ENCODE assay signal across 8 mouse cellular contexts in the genomic region with DNA sequence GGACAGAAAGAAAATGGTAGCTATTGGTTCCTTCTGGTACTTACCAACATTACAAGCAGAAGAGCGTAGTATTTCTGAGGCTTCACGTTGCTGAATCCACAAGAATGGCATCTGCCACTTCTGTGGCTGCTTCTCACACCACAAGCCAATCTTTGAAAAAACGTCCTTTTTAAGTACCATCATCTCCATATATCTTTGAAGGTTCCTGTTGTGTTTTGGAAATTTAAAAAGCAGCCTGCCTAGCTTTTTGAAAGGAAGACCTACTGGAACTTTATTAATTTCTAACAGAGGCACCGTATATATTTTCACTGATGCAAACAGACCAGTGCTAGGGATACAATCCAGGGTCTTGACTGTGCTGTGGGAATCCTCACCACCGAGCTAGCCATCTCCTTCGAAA. TPM values are rescaled to one million over a fixed set of nuclear protein-coding genes. Genes with fewer than 3 reads are reported as not detected.
DNase-seq lines count a peak whose midpoint lies in the region; ATAC-seq and TF ChIP-seq lines count a peak whose summit lies in the region.

No protein-coding gene starts in this region.

- no peaks in the 10 kb centered on the region for H3K27me3 ChIP-seq in kidney, embryonic 14.5 days (ENCODE audit: control insufficient read depth, insufficient read depth, low read length)
- no peaks in the 10 kb centered on the region for H3K27me3 ChIP-seq in hindbrain, postnatal 0 days (ENCODE audit: insufficient read depth, low read length)
- no peaks in the 10 kb centered on the region for H3K27me3 ChIP-seq in myocyte (ENCODE audit: control insufficient read depth, insufficient read depth, insufficient read length)

- H3K9me3 ChIP-seq in kidney, embryonic 14.5 days (ENCODE audit: control insufficient read depth, low read length) = no peaks in the 10 kb centered on the region
- no peaks in the 10 kb centered on the region for H3K9me3 ChIP-seq in hindbrain, postnatal 0 days (ENCODE audit: low read length)

- TF ChIP-seq CTCF in cortical plate, adult 2 months (IDR thresholded peaks at IDR 0.05; ENCODE audit: extremely low read depth, insufficient read depth, low read length) = no peak
- no peak for TF ChIP-seq CTCF in hindbrain, postnatal 0 days (IDR thresholded peaks at IDR 0.05; ENCODE audit: low read depth)

- peak overlapping the region; percentile 93 for H3K4me3 ChIP-seq in kidney, embryonic 14.5 days (ENCODE audit: low read length)
- peak overlapping the region; percentile 83; the same call in 1 of the 2 replicates for H3K4me3 ChIP-seq in cortical plate, adult 2 months (ENCODE audit: insufficient read depth, low read length)
- peak overlapping the region; percentile 81 for H3K4me3 ChIP-seq in hindbrain, postnatal 0 days (ENCODE audit: low read length)
- peak overlapping the region; percentile 92 for H3K4me3 ChIP-seq in myocyte

- peak overlapping the region; percentile 97 for H3K9ac ChIP-seq in kidney, embryonic 14.5 days (ENCODE audit: low read depth, low read length)
- peak overlapping the region; percentile 88 for H3K9ac ChIP-seq in hindbrain, postnatal 0 days (replicated peaks; ENCODE audit: low read length)

- H3ac ChIP-seq in myocyte (ENCODE audit: control insufficient read depth, insufficient read length) = no peak overlapping the region

- ATAC-seq in kidney, embryonic 14.5 days (ENCODE audit: low FRiP score, low TSS enrichment) = no peak
- ATAC-seq in hindbrain, postnatal 0 days = no peak
- no peak for ATAC-seq in erythroid progenitor cell, adult 5-6 weeks (replicated peaks; ENCODE audit: low FRiP score, poor library complexity, severe bottlenecking)

- TF ChIP-seq POLR2A in cortical plate, adult 2 months (IDR thresholded peaks at IDR 0.05; ENCODE audit: extremely low read depth, insufficient read depth, low read length) = no peak
- TF ChIP-seq POLR2A in myocyte (IDR thresholded peaks at IDR 0.05; ENCODE audit: insufficient read length, low read depth) = no peak

- 31% methylated on average over 6 of the region's 6 CpGs for WGBS in kidney, embryonic 14.5 days
- WGBS in hindbrain, postnatal 0 days = 18% methylated on average over 6 of the region's 6 CpGs

- peaks cover 34% of the 10 kb centered on the region for H3K36me3 ChIP-seq in kidney, embryonic 14.5 days (ENCODE audit: control insufficient read depth, insufficient read depth, low read length)
- H3K36me3 ChIP-seq in hindbrain, postnatal 0 days (ENCODE audit: insufficient read depth, low read length) = no peaks in the 10 kb centered on the region
- peaks cover 11% of the 10 kb centered on the region for H3K36me3 ChIP-seq in myocyte (ENCODE audit: control insufficient read depth, insufficient read depth)

- H3K79me2 ChIP-seq in myocyte (ENCODE audit: control insufficient read depth, insufficient read depth) = peaks cover 30% of the 10 kb centered on the region

- peaks cover 18% of the 10 kb centered on the region; the same call in 1 of the 2 replicates for H3K4me1 ChIP-seq in kidney, embryonic 14.5 days (ENCODE audit: control insufficient read depth, insufficient read depth, low read length)
- H3K4me1 ChIP-seq in cortical plate, adult 2 months (ENCODE audit: control insufficient read depth, insufficient read depth, low read length) = peaks cover 3% of the 10 kb centered on the region
- peaks cover 22% of the 10 kb centered on the region for H3K4me1 ChIP-seq in hindbrain, postnatal 0 days (ENCODE audit: insufficient read depth, low read length)

- no peak for DNase-seq in kidney, postnatal 4 days
- no peak for DNase-seq in hindbrain, postnatal 0 days (ENCODE audit: low spot score)
- no peak for DNase-seq in thymus, adult 18-20 months
- DNase-seq in lung, adult 18-20 months = no peak

- peak overlapping the region; percentile 72 for H3K4me2 ChIP-seq in kidney, embryonic 14.5 days (replicated peaks; ENCODE audit: low read depth, low read length)
- peak overlapping the region; percentile 90 for H3K4me2 ChIP-seq in hindbrain, postnatal 0 days (ENCODE audit: low read depth, low read length)
- peak overlapping the region; percentile 87 for H3K4me2 ChIP-seq in myocyte (ENCODE audit: low read depth)

- H3K27ac ChIP-seq in kidney, embryonic 14.5 days (ENCODE audit: low read depth, low read length) = no peak overlapping the region
- no peak overlapping the region for H3K27ac ChIP-seq in cortical plate, adult 2 months (ENCODE audit: insufficient read depth, low read length)
- H3K27ac ChIP-seq in hindbrain, postnatal 0 days = no peak overlapping the region

TF ChIP-seq in myocyte, 11 proteins besides CTCF, POLR2A, EP300 and RAD21:
- no peak for TF ChIP-seq REST (IDR thresholded peaks at IDR 0.05; ENCODE audit: insufficient read depth, insufficient read length)
- TF ChIP-seq POLR2AphosphoS2 (IDR thresholded peaks at IDR 0.05; ENCODE audit: insufficient read length, low read depth) = no peak
- TF ChIP-seq MAX (IDR thresholded peaks at IDR 0.05; ENCODE audit: low read depth) = no peak
- no peak for TF ChIP-seq TCF12 (IDR thresholded peaks at IDR 0.05; ENCODE audit: insufficient read depth, poor library complexity, severe bottlenecking)
- TF ChIP-seq E2F4 (IDR thresholded peaks at IDR 0.05; ENCODE audit: insufficient read depth) = no peak
- no peak for TF ChIP-seq SRF (IDR thresholded peaks at IDR 0.05; ENCODE audit: control insufficient read depth, insufficient read length, low read depth)
- TF ChIP-seq MYOG (IDR thresholded peaks at IDR 0.05; ENCODE audit: control insufficient read depth in 1 of 3, insufficient read depth in 1 of 3, insufficient read length in 2 of 3, low read depth in 2 of 3) = no peak
- TF ChIP-seq CEBPB (IDR thresholded peaks at IDR 0.05; ENCODE audit: insufficient read depth, poor library complexity, severe bottlenecking) = no peak
- TF ChIP-seq MYOD1 (IDR thresholded peaks at IDR 0.05; ENCODE audit: control insufficient read depth in 1 of 3, insufficient read length in 2 of 3, low read depth in 2 of 3) = no peak
- TF ChIP-seq USF1 (IDR thresholded peaks at IDR 0.05; ENCODE audit: low read depth) = no peak
- no peak for TF ChIP-seq TCF3 (IDR thresholded peaks at IDR 0.05; ENCODE audit: insufficient read length, low read depth)

RNA-seq across cellular contexts. Expression of gene Rab30, which starts 1.4 kb away (rescaled TPM):
- polyA plus RNA-seq in kidney, embryonic 14.5 days (2014; fragmentation: Nextera tagmentation; extraction: Ambion mirVana) = 6.6 and 7.9 TPM in 2 replicates
- polyA plus RNA-seq in cortical plate, adult 2 months (2012; rRNA removed) = 15.3 and 15.4 TPM in 2 replicates
- total RNA-seq in hindbrain, postnatal 0 days (2014; rRNA removed) = 33.2 and 37.0 TPM in 2 replicates
- polyA plus RNA-seq in hindbrain, postnatal 0 days (2015; fragmentation: Nextera tagmentation; extraction: Ambion mirVana) = 17.8 and 21.8 TPM in 2 replicates
- polyA plus RNA-seq in myocyte (2012; fragmentation: generic; extraction: Trizol) = 2.7 TPM
- total RNA-seq in erythroid progenitor cell, adult 5-6 weeks (2015; ENCODE audit: low replicate concordance) = 23.9 and 52.3 TPM in 2 replicates
- 9.2 and 14.6 TPM in 2 replicates for total RNA-seq in erythroid progenitor cell, adult 5-6 weeks (2017; ENCODE audit: low replicate concordance)
